Mouse (Mus musculus) small intestine, adult 2 months (tissue): ENCODE measurements around the gene Add2. TPM values are rescaled to one million over a fixed set of nuclear protein-coding genes. Genes with fewer than 3 reads are reported as not detected.

ENCODE experiments used
- H3K27ac ChIP-seq: fragments of 200-500 bp; 2 replicates; pipeline ENCODE4 v1.5.1; 2012; ENCODE audit warnings: low read depth, low read length, control low read depth, inconsistent platforms; ENCODE audit not compliant: insufficient read depth
- H3K27me3 ChIP-seq: fragments of 200-500 bp; 2 replicates; pipeline ENCODE4 v1.6.1; 2012; ENCODE audit warnings: mild to moderate bottlenecking, moderate library complexity, low read length, inconsistent platforms; ENCODE audit not compliant: control insufficient read depth, insufficient read depth
- H3K36me3 ChIP-seq: fragments of 200-500 bp; 2 replicates; pipeline ENCODE4 v1.6.1; 2012; ENCODE audit warnings: mild to moderate bottlenecking, low read length, control low read depth, inconsistent platforms; ENCODE audit not compliant: control insufficient read depth, insufficient read depth
- H3K4me1 ChIP-seq: fragments of 200-500 bp; 2 replicates; pipeline ENCODE4 v1.6.1; 2012; ENCODE audit warnings: low read length, inconsistent platforms, mixed read lengths; ENCODE audit not compliant: control insufficient read depth, insufficient read depth, insufficient read length
- H3K4me3 ChIP-seq: fragments of 200-500 bp; 2 replicates; pipeline ENCODE4 v1.5.1; 2012; ENCODE audit warnings: low read depth, mild to moderate bottlenecking, control low read depth, inconsistent platforms, low read length, moderate library complexity
- CTCF ChIP-seq: fragments of 200-500 bp; IDR thresholded peaks from 2 replicates; pipeline ENCODE4 v1.5.1; 2012; ENCODE audit warnings: low read depth, mild to moderate bottlenecking, control low read depth, inconsistent platforms, low read length, moderate library complexity, mixed read lengths; ENCODE audit not compliant: insufficient replicate concordance, insufficient read length; ENCODE audit errors: extremely low read depth
- POLR2A ChIP-seq: fragments of 200-500 bp; IDR thresholded peaks from 2 replicates; pipeline ENCODE4 v1.6.1; 2012; ENCODE audit warnings: low read depth, mild to moderate bottlenecking, control low read depth, inconsistent platforms, low read length, moderate library complexity
- WGBS: fragments of 180-500 bp; shearing (Covaris S2); methylation state at CpG from one replicate; pipeline ENCODE4 v1.1.7; 2018; 5-methylcytosine and 5-hydroxymethylcytosine counted together
- polyA plus RNA-seq: library from polyadenylated mRNA; depleted of rRNA; stranded (reverse); fragments of >200 nt; gene quantifications from 2 replicates; pipeline ENCODE4 v1.2.3, GENCODE M21; 2012

Gene Add2
- polyA plus RNA-seq, 1 experiment = 0.30 TPM

DNA sequence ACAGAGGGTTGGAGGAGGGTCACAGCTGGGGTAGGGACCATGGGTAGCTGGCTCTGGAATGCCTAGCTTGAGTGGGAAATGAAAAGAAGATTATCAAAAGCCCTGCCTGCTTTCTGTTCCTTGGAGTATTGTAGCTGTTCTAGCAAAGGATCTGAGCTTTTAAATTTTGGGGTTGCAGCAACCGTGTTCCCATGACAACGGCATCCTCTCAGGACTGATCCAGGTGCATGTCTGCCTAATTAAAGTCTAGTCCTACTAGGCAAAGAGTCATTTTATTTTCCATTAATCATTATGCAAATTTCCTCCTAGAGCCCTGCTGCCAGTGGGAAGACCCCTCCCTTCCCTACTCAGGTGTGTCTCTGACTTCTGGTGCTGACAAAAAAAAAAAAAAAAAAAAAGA, 34.2 kb downstream of the Add2 start:
- Histone ChIP-seq H3K27ac (no peak overlapping the region), H3K27me3 (no peaks in the 10 kb centered on the region)
- 88% methylated on average over 2 of the region's 2 CpGs for WGBS

GRCm38 (mm10) chr6:86064318-86065016, 36.0 kb downstream of the Add2 start:
- Histone ChIP-seq H3K4me1 (no peaks in the 10 kb centered on the region), H3K4me3 (no peak overlapping the region), H3K27ac (no peak overlapping the region), H3K27me3 (no peaks in the 10 kb centered on the region), H3K36me3 (no peaks in the 10 kb centered on the region)
- TF ChIP-seq CTCF (no peak), POLR2A (no peak)
- 73% methylated on average over 6 of the region's 6 CpGs for WGBS

More for the DNA sequence above, 34.2 kb downstream of the Add2 start:
- Histone ChIP-seq H3K36me3 (no peaks in the 10 kb centered on the region), H3K4me1 (no peaks in the 10 kb centered on the region), H3K4me3 (no peak overlapping the region)
- TF ChIP-seq POLR2A = no peak
- no peak for TF ChIP-seq CTCF

- WGBS = 79% methylated on average over 6 of the region's 6 CpGs
- no peak for TF ChIP-seq CTCF
- no peak for TF ChIP-seq POLR2A
- Histone ChIP-seq H3K4me1 (no peaks in the 10 kb centered on the region), H3K4me3 (no peak overlapping the region), H3K27ac (no peak overlapping the region), H3K27me3 (no peaks in the 10 kb centered on the region), H3K36me3 (no peaks in the 10 kb centered on the region)
These were observed 38.2 kb downstream of the Add2 start for GRCm38 (mm10) chr6:86066727-86067126.

DNA sequence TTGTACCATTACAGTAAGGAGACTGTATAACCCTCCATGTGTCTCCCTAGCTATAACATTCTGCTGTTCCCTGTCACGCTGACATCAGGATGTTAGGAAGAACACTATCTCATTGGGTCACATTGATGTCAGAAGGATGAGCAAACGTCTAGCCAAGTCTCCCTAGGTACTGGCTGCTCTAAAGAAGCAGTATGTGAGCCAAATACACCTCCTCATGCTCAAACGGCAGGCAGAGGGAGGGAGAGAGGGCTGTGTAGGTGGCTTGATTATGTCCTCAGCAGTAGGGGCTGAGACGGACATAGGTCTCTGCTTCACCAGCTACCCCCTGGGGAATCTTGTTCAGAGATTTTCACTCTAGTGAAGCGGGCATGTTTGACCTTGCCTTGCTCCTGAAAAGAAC, 38.7 kb downstream of the Add2 start:
- H3K27ac ChIP-seq = no peak overlapping the region
- H3K36me3 ChIP-seq = no peaks in the 10 kb centered on the region
- H3K27me3 ChIP-seq = no peaks in the 10 kb centered on the region
- no peaks in the 10 kb centered on the region for H3K4me1 ChIP-seq
- WGBS = 61% methylated on average over 5 of the region's 5 CpGs
- no peak overlapping the region for H3K4me3 ChIP-seq
- TF ChIP-seq POLR2A = no peak

- H3K4me3 ChIP-seq = no peak overlapping the region
- H3K36me3 ChIP-seq = no peaks in the 10 kb centered on the region
- H3K27me3 ChIP-seq = no peaks in the 10 kb centered on the region
- 70% methylated on average over 5 of the region's 5 CpGs for WGBS
- H3K27ac ChIP-seq = no peak overlapping the region
- H3K4me1 ChIP-seq = no peaks in the 10 kb centered on the region
- TF ChIP-seq CTCF (no peak), POLR2A (no peak)
These were observed 40.5 kb downstream of the Add2 start for GRCm38 (mm10) chr6:86069009-86069408.

GRCm38 (mm10) chr6:86069856-86070255, 41.4 kb downstream of the Add2 start:
- WGBS = 78% methylated on average over 3 of the region's 3 CpGs
- H3K36me3 ChIP-seq = no peaks in the 10 kb centered on the region
- H3K27ac ChIP-seq = no peak overlapping the region
- H3K4me3 ChIP-seq = no peak overlapping the region
- H3K27me3 ChIP-seq = no peaks in the 10 kb centered on the region
- TF ChIP-seq CTCF (no peak), POLR2A (no peak)
- no peaks in the 10 kb centered on the region for H3K4me1 ChIP-seq

GRCm38 (mm10) chr6:86070277-86070676, 41.8 kb downstream of the Add2 start:
- Histone ChIP-seq H3K4me3 (no peak overlapping the region), H3K36me3 (no peaks in the 10 kb centered on the region), H3K4me1 (no peaks in the 10 kb centered on the region), H3K27me3 (no peaks in the 10 kb centered on the region), H3K27ac (no peak overlapping the region)
- 73% methylated on average over 7 of the region's 7 CpGs for WGBS
- no peak for TF ChIP-seq POLR2A
- no peak for TF ChIP-seq CTCF
